Mouse (Mus musculus) cerebellum, postnatal 14 days (tissue): ENCODE results near the gene Hoxc5.
A peak's percentile ranks its signal among the peaks of the same experiment; 100 is the strongest.

ENCODE experiments used
- DNase-seq, 2 experiments: peaks; one replicate each; pipeline ENCODE4 v3.0.0; 2021; ENCODE audit warnings: mixed read lengths in 2 of 2

Gene Hoxc5

DNA sequence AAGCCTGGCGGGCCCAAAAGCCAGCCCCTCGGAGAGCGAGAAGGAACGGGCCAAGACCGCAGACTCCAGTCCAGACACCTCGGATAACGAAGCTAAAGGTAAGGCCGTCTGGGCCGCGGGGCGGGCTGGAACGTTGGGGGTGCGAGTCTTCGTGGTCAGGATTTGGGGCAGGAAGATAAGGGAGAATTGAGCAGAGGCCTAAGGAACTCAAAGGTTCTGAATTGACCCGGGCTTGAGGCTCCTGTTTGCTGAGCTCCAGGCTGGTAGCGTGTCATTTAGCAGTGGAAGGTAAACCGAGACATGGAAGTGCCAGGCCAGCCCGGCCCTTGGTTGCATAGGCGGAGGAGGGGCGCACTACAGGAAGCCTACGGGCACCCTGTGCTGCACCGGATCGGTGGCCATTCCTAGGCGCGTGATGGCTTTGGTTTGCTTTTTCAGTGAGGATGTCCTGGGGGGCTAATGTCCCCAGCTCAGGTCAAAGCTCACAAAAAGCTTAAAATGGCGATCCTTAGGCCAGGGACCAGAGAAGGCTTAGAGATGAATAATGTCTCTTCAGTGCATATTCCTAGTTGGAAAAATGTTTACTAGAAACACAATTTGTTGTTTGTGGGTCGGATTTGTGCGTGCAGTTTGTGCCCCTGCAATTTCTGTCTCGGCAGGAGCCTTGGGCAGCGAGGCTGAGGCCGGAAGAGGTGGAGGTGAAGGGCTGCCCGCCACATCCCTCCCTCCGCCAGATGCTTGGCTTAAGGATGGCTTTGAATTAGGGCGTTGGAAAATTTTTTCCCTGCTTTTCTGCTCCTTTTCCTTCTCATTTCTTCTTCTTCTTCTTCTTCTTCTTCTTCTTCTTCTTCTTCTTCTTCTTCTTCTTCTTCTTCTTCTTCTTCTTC is 511 bp downstream of the Hoxc5 start:
- DNase-seq, result no peak

DNA sequence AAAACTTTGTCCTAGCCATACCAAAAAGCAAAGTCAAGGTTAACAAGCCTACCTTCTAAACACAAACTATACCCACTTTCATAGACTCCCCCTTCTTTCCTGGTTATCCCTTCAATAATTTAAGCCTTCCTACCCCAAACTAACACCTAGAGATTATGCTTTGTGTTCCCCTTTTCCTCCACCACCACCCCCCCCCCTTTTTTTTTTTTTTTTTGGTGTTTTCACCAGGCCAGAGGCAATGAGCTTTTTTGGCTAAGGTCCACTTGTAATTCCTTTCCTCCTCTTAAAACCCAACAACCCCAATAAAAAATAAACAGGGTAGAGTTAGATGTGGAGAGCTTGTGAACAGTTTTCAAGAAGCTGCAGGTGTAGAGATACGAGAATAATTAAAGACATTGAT is 2.1 kb downstream of the Hoxc5 start:
- DNase-seq, result no peak

- peak in 1 of 2 experiments; percentile 44 for DNase-seq
Measured at GRCm38 (mm10) chr15:102970740-102971139, 3.5 kb downstream of the Hoxc5 start.

- DNase-seq, result no peak
Measured at GRCm38 (mm10) chr15:102972254-102972653, 5.0 kb downstream of the Hoxc5 start.

- no peak for DNase-seq
Measured at GRCm38 (mm10) chr15:102972753-102973152, 5.5 kb downstream of the Hoxc5 start.

DNA sequence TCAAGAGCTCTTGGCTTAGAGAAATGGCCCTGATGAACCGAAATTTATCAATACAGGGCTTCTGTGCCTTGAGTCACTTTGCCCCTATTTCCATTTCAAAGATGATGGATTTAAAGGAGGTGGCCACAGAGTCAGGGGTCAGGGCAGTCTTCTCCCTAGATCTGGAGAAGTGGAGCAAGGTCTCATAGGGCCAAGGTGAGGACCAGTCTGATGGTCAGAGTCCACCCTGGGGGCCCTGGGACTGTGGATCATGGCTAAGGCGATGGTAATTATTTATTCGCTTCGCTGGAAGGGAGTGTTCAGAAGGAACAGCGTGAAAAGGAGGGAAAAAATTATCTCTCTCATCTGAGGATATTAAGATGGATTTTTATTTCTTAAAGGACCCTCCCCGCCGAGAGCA is 7.8 kb downstream of the Hoxc5 start:
- no peak for DNase-seq

DNA sequence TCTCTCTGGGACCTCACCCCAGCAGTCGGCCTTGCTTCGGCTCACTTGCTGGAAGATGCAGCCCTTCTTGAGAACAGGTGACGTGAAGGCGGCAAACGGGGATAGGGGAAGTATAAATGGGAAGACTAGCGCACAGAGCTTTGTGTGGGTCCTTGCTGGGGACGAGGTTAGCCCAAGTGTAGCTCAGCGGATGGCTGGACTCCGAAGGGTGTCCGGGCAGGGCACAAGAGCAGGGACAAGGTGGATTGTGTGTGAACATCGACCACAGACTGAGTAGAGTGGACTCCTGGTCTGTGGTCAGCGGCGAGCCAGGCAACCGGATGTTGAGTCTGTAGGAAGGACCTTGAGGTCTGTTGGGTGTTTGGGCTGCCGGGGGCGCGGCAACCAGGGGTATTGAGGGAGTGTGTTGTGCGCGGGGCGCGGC is 8.5 kb downstream of the Hoxc5 start:
- DNase-seq, result no peak

DNA sequence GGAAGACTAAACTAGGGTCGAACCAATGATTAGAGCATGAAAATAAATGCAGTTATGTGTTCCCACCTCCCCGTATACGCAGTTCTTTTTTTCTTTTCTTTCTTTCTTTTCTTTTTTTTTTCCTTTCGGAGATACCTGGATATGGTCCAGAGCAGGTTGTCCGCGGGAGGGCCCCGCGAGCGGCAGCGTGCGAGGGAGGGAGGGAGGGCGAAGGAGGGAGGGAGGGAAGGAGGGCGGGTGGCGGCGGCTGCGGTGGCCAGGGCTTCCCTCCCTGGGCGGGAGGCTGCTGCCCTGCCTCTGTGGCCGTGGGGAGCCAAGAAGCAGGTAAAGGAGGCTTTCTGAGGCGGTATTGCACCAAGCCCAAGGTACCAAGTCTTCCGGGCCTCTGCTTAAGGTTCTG is 8.9 kb downstream of the Hoxc5 start, which contains the start of gene Hoxc9:
Gene Hoxc9, plus strand, starts transcription at position 269 of the 400 bp plus-strand sequence.
- DNase-seq, result no peak

GRCm38 (mm10) chr15:102976631-102977422 is 9.6 kb downstream of the Hoxc5 start:
- no peak for DNase-seq

DNA sequence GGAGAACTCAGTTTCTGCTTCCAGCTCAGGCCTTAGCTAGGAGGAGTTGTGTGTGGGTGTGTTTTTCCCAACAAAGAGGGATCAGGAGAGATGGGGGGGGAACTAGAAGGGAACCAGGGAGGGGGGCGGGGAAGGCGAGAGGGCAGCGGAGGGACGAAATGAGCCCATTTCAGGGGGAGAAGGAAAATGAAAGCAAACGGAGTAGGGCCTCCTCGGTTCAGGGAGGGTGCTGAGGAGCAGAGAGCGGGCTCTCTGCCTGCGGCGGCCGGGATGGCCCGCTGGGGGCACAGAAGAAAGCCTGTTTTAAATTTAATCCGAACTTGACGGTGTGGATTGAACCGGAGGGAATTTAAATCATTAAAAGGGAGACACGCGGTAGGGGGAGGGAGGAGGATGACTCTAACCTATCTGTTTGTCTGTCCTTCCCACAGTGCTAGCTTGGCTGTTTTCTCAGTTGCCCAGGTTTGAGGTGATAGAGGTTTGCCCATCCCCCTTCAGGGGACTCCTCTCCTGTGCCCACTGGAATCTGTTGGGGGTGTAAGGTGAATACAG is 10.3 kb downstream of the Hoxc5 start:
- DNase-seq, result no peak

DNA sequence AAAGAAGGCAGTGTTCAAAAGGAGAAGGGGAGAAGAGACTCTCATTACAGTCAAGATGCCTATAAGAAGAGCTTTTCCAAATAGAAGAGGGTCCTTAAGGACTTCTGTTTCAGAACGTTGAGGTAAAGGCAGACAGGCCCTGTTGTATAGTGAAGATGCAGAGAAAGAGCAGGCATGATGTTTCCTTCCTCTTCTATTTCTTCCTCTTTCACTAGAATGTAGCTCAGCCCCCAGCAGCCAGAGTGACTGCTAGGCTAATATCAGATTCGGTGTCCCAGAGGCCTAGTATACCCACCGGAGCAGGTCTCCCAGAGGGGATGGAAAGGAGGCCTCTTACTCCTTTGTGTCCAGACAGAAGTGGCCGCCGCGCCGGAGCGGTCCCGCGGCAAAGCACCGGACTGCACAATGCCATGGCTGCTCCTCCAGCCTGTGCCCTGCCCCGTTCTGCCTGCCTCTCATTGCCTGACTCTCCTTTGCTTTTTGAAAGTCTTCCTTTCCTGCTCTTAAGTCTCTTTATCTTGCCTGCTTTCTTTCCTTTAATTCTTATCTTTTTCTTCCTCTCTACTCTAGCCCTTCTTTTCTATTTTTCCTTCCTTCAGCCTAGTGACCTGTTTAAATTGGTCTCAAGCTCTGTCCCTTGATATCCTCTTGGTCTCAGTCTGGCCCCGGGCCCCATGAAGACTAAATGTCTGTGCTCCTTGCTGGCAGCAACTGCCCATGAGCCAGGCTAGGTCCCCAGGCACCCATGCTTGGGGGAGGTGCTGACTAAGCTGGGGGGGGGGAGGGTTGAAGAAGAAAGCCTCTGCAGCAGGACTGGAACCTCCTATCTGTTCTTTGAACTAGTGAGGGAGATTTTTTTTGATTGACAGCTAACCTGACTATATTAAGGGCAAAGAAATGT is 11.6 kb downstream of the Hoxc5 start:
- DNase-seq, result no peak

DNA sequence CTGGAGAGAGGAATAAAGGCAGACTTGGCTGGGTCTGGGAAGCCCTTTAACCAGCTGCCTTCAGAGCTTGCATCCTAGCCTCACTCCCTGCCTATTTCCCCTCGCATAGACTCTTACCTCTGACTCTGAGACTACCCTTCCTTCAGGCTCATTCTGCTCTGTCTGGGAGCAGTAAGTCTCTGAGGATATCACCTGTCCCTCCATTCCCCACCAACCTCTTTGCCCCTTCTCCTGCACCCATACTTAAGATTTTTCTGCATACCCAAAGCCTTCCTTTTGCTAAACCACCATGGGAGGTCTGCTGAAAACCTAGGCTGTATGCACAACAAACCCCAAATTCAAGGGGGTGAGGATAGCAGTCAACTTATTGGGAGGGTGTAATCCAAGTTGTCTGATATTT is 12.7 kb downstream of the Hoxc5 start:
- DNase-seq, result no peak

GRCm38 (mm10) chr15:102980352-102980751 is 13.1 kb downstream of the Hoxc5 start:
- no peak for DNase-seq

- no peak for DNase-seq
Measured at GRCm38 (mm10) chr15:102980912-102981311, 13.7 kb downstream of the Hoxc5 start.

- DNase-seq, result no peak
Measured at GRCm38 (mm10) chr15:102981379-102982288, 14.4 kb downstream of the Hoxc5 start.

GRCm38 (mm10) chr15:102983716-102984115 is 16.5 kb downstream of the Hoxc5 start:
- no peak for DNase-seq

GRCm38 (mm10) chr15:102984521-102984920 is 17.3 kb downstream of the Hoxc5 start:
- DNase-seq, result no peak

- no peak for DNase-seq
Measured at GRCm38 (mm10) chr15:102984925-102985324, 17.7 kb downstream of the Hoxc5 start.

GRCm38 (mm10) chr15:102987124-102987833 is 20.0 kb downstream of the Hoxc5 start:
- peak; percentile 97 to 99 for DNase-seq

- no peak for DNase-seq
Measured at GRCm38 (mm10) chr15:102988078-102988477, 20.8 kb downstream of the Hoxc5 start.
